Mouse (Mus musculus) spleen, postnatal 36 days (tissue): ENCODE data around the gene Aldh3b1.
"Not testable (repeated sequence)": the region's sequence is repeated elsewhere in the genome, so short reads cannot be mapped to it uniquely, and the experiment has no call there.

ENCODE experiments used
- DNase-seq, 2 experiments: peaks; one replicate each; pipeline ENCODE4 v3.0.0; 2022; ENCODE audit warnings: low spot score in 2 of 2, mixed read lengths in 1 of 2

The Aldh3b1 gene

DNA sequence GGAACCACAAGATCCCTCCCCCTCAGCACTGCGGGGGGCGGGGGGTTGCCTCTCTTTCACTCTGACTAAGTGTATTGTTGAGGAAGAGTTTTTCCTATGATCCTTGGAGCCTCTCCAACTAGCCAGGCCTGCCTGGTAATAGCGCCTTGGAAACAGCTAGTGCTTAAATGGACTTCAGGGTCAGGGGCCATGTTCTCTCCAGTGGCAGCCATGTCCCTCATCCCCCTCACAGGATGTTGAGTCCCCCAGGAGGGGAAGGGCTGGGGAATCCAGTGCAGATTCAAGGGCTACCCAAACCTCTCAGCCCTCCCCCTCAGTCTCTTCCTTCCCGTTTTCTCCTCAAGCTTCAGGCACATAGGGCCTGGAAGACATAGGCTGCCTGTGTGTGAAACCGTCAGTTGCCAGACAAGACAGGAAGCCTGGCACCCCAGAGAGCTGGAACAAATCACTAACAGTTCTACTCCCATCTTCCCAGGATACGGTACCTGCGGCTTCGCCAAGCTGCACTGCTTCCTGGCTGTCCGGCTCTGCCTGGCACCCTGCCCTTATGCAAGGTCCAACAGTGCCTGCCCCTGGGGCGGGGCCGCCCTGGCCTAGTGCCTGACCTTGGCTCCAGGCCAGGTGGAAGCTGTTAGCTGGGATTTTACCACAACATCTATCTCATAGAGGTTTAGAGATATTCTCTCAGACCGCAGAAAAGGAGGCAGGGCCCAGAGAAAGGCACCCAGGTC lies at the start of gene Aldh3b1:
Gene Aldh3b1 (minus strand): TSS at position 598 of the 731 bp plus-strand sequence.
- peak; percentile 54 to 69 for DNase-seq

DNA sequence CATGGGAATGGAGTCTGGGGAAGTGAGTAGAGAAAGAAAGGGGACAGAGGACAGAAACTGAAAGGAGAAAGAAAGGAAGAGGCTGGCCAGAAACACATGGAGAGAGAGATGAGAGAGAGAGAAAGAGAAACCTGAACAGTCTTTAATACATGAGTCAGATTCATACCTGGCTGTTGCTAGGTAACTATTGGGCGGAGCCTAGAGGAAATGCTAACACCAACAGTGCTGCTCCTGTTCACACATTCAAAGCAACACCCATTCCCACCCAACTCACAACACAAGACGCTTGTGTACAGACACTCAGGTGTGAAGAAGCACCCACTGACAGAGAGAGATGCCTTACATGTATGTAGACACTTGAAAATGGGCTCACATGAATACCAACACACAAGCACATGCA lies 46.3 kb upstream of the Aldh3b1 start:
- DNase-seq = no peak

DNA sequence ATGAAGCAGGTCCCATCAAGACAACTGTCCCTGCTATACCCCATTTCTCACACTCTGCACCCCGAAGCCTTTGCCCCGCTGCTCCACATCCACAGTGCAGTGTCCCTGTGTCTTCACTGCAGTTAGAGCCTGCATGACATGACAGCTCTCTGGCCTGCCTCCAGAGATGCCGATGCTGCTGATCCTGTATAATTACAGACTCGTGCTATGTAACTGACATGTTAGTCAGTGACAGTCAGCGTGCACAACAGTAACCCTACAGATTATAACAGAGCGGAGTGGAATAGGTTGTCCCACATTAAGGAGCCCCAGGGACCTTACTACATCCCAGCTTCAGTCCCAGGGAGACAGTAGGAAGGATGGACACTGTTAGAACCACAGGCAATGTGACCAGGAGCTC lies 45.0 kb upstream of the Aldh3b1 start:
- not testable (repeated sequence) for DNase-seq

DNA sequence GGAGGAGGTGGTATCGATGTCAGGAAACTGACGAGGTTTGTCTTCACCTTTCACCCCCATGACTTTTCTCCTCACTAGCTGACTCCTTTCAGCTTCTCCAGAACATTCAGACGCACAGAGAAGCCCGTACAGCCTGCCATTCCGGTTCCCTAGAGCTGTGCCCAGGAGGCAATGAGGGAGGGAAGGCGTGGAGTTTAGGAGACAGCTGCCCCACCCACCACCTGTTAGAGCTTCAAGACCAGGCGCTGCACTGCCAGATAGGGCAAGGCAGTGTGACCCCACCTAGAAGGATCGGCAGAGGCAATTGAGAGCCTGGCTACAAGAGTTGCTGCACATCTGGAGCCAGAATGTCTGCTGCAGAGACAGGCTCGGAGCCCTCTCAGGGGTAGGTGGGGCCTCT lies 42.6 kb upstream of the Aldh3b1 start, which contains the start of gene Aldh3b2:
Gene Aldh3b2 (plus strand): TSS at position 100 of the 400 bp plus-strand sequence.
- DNase-seq = no peak

DNA sequence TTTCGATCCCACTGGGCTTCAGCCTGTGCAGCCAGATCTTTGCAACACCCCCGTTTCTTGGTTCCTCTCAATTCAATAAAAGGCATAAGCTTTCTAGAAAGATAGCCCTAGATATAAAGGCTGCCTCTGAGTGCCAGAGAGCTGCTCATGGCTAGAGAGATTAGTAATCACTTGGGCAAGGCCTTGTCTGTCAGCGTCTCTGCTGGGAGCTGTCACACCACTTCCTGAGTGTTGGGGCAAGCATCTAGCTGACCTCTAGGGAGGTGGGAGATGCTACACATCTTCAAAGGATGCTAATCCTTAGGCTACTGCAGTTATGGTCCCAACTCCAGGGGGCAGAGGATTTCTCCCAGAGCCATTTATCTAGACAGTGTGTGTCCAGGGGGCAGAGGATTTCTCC lies 37.6 kb upstream of the Aldh3b1 start:
- DNase-seq = no peak

DNA sequence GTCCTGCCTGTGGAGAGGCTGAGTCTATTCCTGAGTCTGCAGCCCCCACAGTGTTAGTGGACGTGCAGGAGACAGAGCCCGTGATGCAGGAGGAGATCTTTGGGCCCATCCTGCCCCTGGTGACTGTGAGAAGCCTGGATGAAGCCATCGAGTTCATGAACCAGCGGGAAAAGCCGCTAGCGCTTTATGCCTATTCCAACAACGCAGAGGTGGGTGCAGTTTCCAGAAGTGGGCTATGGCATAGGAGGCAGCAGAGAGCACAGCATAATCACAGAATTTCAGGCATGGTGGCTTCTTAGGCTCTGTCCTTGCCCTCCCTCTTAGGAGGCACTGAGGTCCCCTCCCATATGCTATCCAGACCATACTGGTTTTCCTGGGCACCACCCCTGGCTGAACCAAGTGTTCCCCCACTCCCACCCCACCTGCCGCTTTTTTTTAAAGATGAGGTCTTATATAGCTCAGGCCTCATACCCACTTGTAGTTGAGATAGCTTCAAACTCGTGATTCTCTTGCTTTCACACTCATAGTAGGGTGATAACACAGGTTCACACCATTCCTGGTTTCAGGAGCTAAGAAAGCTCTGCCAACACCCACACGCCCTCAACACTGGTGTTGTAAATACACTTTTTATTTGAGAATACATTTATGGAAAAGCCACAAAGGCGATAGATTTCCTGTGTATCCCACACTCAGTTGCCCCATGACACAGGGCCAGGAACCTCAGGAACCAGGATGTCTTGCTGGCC lies 36.9 kb upstream of the Aldh3b1 start:
- DNase-seq = no peak

- DNase-seq = no peak
Observed at GRCm38 (mm10) chr19:3964030-3964429, 34.4 kb upstream of the Aldh3b1 start.

GRCm38 (mm10) chr19:3962469-3962868 lies 32.9 kb upstream of the Aldh3b1 start:
- DNase-seq = no peak

DNA sequence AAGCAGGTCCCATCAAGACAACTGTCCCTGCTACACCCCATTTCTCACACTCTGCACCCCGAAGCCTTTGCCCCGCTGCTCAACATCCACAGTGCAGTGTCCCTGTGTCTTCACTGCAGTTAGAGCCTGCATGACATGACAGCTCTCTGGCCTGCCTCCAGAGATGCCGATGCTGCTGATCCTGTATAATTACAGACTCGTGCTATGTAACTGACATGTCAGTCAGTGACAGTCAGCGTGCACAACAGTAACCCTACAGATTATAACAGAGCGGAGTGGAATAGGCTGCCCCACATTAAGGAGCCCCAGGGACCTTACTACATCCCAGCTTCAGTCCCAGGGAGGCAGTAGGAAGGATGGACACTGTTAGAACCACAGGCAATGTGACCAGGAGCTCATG lies 32.2 kb upstream of the Aldh3b1 start:
- DNase-seq = not testable (repeated sequence)

GRCm38 (mm10) chr19:3960211-3960610 lies 30.6 kb upstream of the Aldh3b1 start:
- no peak for DNase-seq

GRCm38 (mm10) chr19:3959030-3959429 lies 29.4 kb upstream of the Aldh3b1 start:
- no peak for DNase-seq

GRCm38 (mm10) chr19:3958470-3958869 lies 28.9 kb upstream of the Aldh3b1 start, which contains the start of gene Aldh3b3:
Gene Aldh3b3 (plus strand): TSS chr19:3958645.
- DNase-seq = no peak

DNA sequence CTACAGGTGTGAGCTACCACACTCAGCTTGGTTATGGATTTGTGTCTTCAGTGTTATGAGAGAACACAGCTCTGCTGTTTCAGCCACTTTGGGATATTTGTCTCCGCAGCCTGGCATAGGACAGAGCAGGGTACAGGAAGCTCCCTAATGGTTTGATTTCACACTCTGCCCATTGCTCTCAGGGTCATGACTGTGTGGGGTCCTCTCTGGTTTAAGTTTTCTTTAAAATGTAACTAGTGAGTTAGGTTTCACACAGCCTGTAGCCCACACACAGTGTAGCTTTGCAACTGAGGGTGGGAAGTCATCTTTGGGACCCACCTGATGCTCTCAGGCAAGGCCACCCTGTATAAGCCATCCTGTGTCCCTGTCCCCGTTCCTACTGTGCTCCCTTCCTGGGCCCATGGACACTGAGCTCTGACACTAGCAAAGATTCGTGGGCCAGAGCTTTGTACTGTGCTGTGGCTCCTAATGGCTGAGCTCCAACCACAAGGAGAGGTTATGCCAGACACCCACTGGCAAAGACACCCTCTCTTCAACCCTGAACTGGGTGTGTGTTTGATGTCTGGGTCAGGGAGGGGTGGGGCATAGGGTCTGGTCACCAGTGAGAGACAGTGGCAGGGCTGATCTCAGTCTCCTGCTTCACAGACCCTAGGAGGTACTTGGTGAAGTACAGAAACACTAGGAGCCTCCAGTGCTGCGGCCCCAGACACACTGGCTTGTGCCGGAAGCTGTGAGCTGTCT lies 27.9 kb upstream of the Aldh3b1 start:
- not testable (repeated sequence) for DNase-seq

- no peak for DNase-seq
Observed at GRCm38 (mm10) chr19:3955804-3956203, 26.2 kb upstream of the Aldh3b1 start.

- no peak for DNase-seq
Observed at GRCm38 (mm10) chr19:3955033-3955432, 25.4 kb upstream of the Aldh3b1 start.

- no peak for DNase-seq
Observed at GRCm38 (mm10) chr19:3952099-3952498, 22.5 kb upstream of the Aldh3b1 start.

- DNase-seq = no peak
Observed at GRCm38 (mm10) chr19:3951461-3951860, 21.9 kb upstream of the Aldh3b1 start.

GRCm38 (mm10) chr19:3950331-3950730 lies 20.7 kb upstream of the Aldh3b1 start:
- DNase-seq = no peak

DNA sequence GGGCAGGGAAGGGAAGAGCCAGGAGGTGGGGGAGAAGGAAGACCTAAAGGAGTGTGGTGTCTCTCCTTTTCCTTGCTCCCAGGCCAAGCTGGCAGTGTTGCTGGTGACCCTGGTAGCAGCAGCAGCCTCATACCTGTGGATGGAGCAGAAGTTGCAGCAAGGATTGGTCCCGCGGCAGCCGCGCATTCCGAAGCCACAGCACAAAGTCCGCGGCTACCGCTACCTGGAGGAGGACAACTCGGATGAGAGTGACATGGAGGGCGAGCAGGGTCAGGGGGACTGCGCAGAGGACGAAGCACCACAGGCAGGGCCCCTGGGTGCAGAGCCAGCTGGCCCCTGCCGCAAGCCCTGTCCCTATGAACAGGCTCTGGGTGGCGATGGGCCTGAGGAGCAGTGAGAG lies 18.9 kb upstream of the Aldh3b1 start:
- no peak for DNase-seq

GRCm38 (mm10) chr19:3947813-3948212 lies 18.2 kb upstream of the Aldh3b1 start:
- no peak for DNase-seq

DNA sequence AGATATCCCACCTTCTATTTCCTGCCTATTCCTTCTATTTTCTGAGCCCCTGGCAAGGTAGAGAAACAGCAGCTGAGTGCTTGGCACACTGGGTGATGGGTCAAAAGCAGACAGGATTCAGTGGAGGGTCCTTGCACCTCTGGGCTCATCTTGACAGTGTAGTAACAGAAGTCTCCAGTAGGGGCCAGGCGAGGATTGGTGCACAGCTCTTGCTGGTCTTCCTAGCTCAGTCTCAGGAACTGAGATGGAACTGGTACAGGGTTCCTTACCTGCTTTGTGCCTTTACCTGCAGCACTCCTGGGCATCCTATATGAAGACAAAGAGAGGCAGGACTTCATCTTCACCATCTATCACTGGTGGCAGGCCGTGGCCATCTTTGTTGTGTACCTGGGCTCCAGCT lies 17.1 kb upstream of the Aldh3b1 start:
- DNase-seq = peak; percentile 59 to 69

DNA sequence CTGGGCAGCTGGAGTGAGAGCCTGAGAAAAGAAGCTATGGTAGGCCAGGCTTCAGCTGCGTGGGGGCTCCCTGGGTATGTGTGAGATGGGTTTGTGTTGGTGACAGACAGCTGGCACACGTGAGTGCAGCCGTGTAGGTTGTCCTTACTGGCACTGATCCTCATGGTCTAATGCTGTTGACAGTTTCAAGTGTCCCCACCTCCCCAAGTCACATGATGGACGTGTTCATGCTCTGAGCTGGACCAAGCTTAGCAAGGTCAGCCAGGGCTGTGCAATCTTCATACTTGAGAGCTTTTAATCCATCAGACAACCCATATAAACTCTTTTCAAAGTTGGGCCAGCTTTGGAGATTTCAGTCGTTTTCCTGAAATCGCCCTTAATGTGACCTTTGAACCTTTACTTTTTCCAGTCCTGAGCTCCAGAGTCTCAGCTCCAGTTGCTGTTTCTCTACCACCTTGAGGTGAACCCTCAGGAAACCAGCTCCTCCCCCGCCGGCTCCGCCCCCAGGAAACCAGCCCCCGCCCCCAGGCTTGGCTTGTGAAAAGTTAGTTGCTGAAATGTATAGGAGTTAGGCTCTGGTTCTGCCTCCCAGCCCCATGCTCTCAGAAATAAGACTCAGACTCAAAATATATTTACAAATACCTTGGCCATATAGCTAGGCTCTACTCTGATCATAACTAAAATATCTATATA lies 16.4 kb upstream of the Aldh3b1 start:
- DNase-seq = peak; percentile 53 to 62
